Mouse (Mus musculus) kidney, postnatal 36 days (tissue): ENCODE data around the gene Zfp428.

Experiments
- DNase-seq, 2 experiments: peaks; one replicate each; pipeline ENCODE4 v3.0.0; 2021 to 2022; ENCODE audit warnings: mixed read lengths in 2 of 2

Zfp428 gene

GRCm38 (mm10) chr7:24506838-24507725 lies at the start of gene Zfp428:
Gene Zfp428, plus strand, starts transcription at chr7:24507006.
- peak; percentile 90 to 96 for DNase-seq

GRCm38 (mm10) chr7:24457726-24458370 lies 49.0 kb upstream of the Zfp428 start:
- no peak for DNase-seq

- no peak for DNase-seq
Observed at GRCm38 (mm10) chr7:24459440-24459839, 47.4 kb upstream of the Zfp428 start.

- peak; percentile 38 to 49 for DNase-seq
Observed at GRCm38 (mm10) chr7:24459843-24460242, 47.0 kb upstream of the Zfp428 start.

- DNase-seq = peak; percentile 84 to 89
Observed at GRCm38 (mm10) chr7:24461376-24462051, 45.3 kb upstream of the Zfp428 start.

GRCm38 (mm10) chr7:24462388-24463319 lies 44.2 kb upstream of the Zfp428 start, which contains the start of gene Plaur:
Gene Plaur, plus strand, starts transcription at chr7:24462484.
- peak; percentile 41 to 62 for DNase-seq

- DNase-seq = no peak
Observed at GRCm38 (mm10) chr7:24466835-24467234, 40.0 kb upstream of the Zfp428 start.

- no peak for DNase-seq
Observed at GRCm38 (mm10) chr7:24467886-24468285, 38.9 kb upstream of the Zfp428 start.

GRCm38 (mm10) chr7:24469126-24469525 lies 37.7 kb upstream of the Zfp428 start:
- peak in 1 of 2 experiments; percentile 41 for DNase-seq

GRCm38 (mm10) chr7:24470356-24470755 lies 36.5 kb upstream of the Zfp428 start:
- no peak for DNase-seq

- DNase-seq = no peak
Observed at GRCm38 (mm10) chr7:24472442-24472841, 34.4 kb upstream of the Zfp428 start.

- DNase-seq = peak in 1 of 2 experiments; percentile 66
Observed at GRCm38 (mm10) chr7:24472937-24473336, 33.9 kb upstream of the Zfp428 start.

GRCm38 (mm10) chr7:24473913-24474529 lies 32.8 kb upstream of the Zfp428 start:
- peak; percentile 55 to 78 for DNase-seq

- peak; percentile 29 to 63 for DNase-seq
Observed at GRCm38 (mm10) chr7:24474811-24475506, 31.8 kb upstream of the Zfp428 start.

- no peak for DNase-seq
Observed at GRCm38 (mm10) chr7:24476338-24476737, 30.5 kb upstream of the Zfp428 start.

GRCm38 (mm10) chr7:24476856-24477255 lies 29.9 kb upstream of the Zfp428 start:
- DNase-seq = no peak

- no peak for DNase-seq
Observed at GRCm38 (mm10) chr7:24478911-24479310, 27.9 kb upstream of the Zfp428 start.

- DNase-seq = no peak
Observed at GRCm38 (mm10) chr7:24479685-24480084, 27.1 kb upstream of the Zfp428 start.

GRCm38 (mm10) chr7:24480121-24480941 lies 26.5 kb upstream of the Zfp428 start:
- no peak for DNase-seq

- no peak for DNase-seq
Observed at GRCm38 (mm10) chr7:24480986-24481473, 25.8 kb upstream of the Zfp428 start.
